Mouse (Mus musculus) lung, embryonic 16.5 days (tissue): ENCODE measurements around the gene Cybb. TPM values are rescaled to one million over a fixed set of nuclear protein-coding genes. Genes with fewer than 3 reads are reported as not detected.

Source experiments
- polyA plus RNA-seq: library from polyadenylated mRNA; unstranded; fragments of >200 nt; fragmentation: Nextera tagmentation; extraction: Ambion mirVana; gene quantifications from 2 replicates; pipeline ENCODE4 v1.2.1, GENCODE M21; 2015

The Cybb gene
- polyA plus RNA-seq, 1 experiment from 2014 or later: 4.6 TPM

Other genes starting within 250 kb of the Cybb start
- not detected in 2 replicates for gene Gm14862, start 230.9 kb downstream of the Cybb start, polyA plus RNA-seq
- 2.2 and 2.7 TPM in 2 replicates for gene Xk, start 215.0 kb downstream of the Cybb start, polyA plus RNA-seq
- not detected in 2 replicates for gene H2al1m, start 204.0 kb downstream of the Cybb start, polyA plus RNA-seq
- gene H2al1k, start 137.1 kb downstream of the Cybb start, polyA plus RNA-seq: 0.63 TPM in 1 of 2 replicates, not detected in the other
- not detected in 2 replicates for gene H2al1o, start 84.6 kb upstream of the Cybb start, polyA plus RNA-seq
- 75.4 and 77.1 TPM in 2 replicates for gene Dynlt3, start 175.2 kb upstream of the Cybb start, polyA plus RNA-seq